Mouse (Mus musculus) myocyte (in vitro differentiated cells): ENCODE results near the gene Fbxl20.

ENCODE experiments used
- MAX ChIP-seq: IDR thresholded peaks from one replicate; pipeline ENCODE4 v1.6.1; 2011; ENCODE audit warnings: low read depth, mild to moderate bottlenecking, control low read depth
- MYOD1 ChIP-seq, 3 experiments: IDR thresholded peaks; one replicate each; pipeline ENCODE4 v1.6.1; 2011; ENCODE audit warnings: control low read depth in 2 of 3, low read depth in 2 of 3, mild to moderate bottlenecking in 2 of 3, moderate library complexity in 1 of 3; ENCODE audit not compliant: insufficient read length in 2 of 3, control insufficient read depth in 1 of 3
- MYOG ChIP-seq, 3 experiments: IDR thresholded peaks; one replicate each; pipeline ENCODE4 v1.6.1; 2011; ENCODE audit warnings: control low read depth in 2 of 3, low read depth in 2 of 3, mild to moderate bottlenecking in 2 of 3; ENCODE audit not compliant: insufficient read length in 2 of 3, control insufficient read depth in 1 of 3, insufficient read depth in 1 of 3
- POLR2A ChIP-seq: IDR thresholded peaks from one replicate; pipeline ENCODE4 v1.6.1; 2011; ENCODE audit warnings: low read depth, mild to moderate bottlenecking, control low read depth, moderate library complexity; ENCODE audit not compliant: insufficient read length
- POLR2AphosphoS2 ChIP-seq: IDR thresholded peaks from one replicate; pipeline ENCODE4 v1.6.1; 2011; ENCODE audit warnings: low read depth, control low read depth; ENCODE audit not compliant: insufficient read length
- USF1 ChIP-seq: IDR thresholded peaks from one replicate; pipeline ENCODE4 v1.6.1; 2011; ENCODE audit warnings: low read depth, mild to moderate bottlenecking, control low read depth, moderate library complexity

DNA sequence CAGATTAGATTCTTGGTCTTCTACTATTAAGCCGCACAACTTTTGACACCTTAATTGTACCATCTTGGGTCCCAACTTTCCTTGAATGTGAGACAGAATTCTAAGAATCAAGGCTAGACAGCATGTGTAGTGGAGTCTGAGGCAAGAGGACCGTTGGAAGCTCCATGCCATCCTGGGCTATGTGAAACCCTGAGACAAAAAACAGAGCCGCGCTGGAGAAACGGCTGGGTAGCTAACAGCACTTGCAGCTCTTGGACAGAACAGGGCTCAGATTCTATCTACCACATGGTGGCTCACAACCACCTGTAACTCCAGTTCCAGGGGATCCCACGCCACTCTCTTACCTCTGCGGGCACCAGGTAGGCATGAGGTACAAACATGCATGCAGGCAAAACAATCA, 4.3 kb downstream of the Fbxl20 start:
- TF ChIP-seq MAX, result no peak
- no peak for TF ChIP-seq POLR2AphosphoS2
- no peak for TF ChIP-seq USF1
- no peak for TF ChIP-seq POLR2A
- TF ChIP-seq MYOD1 (IDR thresholded peaks at IDR 0.05; ENCODE audit: control insufficient read depth in 1 of 3, insufficient read length in 2 of 3, low read depth in 2 of 3), result no peak
- TF ChIP-seq MYOG (IDR thresholded peaks at IDR 0.05; ENCODE audit: control insufficient read depth in 1 of 3, insufficient read depth in 1 of 3, insufficient read length in 2 of 3, low read depth in 2 of 3), result no peak
